Mouse (Mus musculus): ENCODE results near the gene Cmc4.

The Cmc4 gene

GRCm38 (mm10) chrX:75415936-75416785 lies at the start of gene Cmc4, which contains the start of the genes Mtcp1 and Brcc3:
TSS of gene Cmc4 (minus strand) at chrX:75416584.
TSS of gene Mtcp1 (minus strand) at chrX:75416588.
TSS of gene Brcc3 (plus strand) at chrX:75416628.
- peak; percentile 89 for DNase-seq (ENCODE audit: low read depth, low spot score)

DNA sequence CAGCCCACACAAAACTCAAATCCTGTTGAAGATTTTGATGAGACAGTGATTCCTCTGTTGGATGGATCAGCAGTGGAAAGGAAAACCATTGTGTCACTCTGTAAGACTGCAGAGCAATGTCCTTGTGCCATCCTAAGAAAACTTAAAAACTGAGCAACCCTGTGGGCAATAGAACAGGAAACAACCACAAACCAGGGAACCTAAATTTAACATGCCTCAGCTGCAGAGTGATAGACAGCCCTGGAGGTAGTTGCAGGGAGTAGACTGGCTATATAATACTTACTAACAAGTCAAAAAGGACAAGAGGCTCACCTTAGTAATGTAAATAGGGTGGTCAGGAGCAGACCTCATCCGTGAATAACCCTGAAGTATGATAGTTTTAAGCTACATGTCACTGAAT lies 38.2 kb upstream of the Cmc4 start:
- DNase-seq (ENCODE audit: low read depth, low spot score) = no peak

- DNase-seq (ENCODE audit: low read depth, low spot score) = no peak
These were observed 6.7 kb downstream of the Cmc4 start for GRCm38 (mm10) chrX:75409711-75410110.

- DNase-seq (ENCODE audit: low read depth, low spot score) = no peak
These were observed 13.0 kb downstream of the Cmc4 start for GRCm38 (mm10) chrX:75403350-75403749.

- no peak for DNase-seq (ENCODE audit: low read depth, low spot score)
These were observed 13.7 kb downstream of the Cmc4 start for GRCm38 (mm10) chrX:75402668-75403067.

GRCm38 (mm10) chrX:75399471-75399870 lies 16.9 kb downstream of the Cmc4 start:
- DNase-seq (ENCODE audit: low read depth, low spot score) = no peak

DNA sequence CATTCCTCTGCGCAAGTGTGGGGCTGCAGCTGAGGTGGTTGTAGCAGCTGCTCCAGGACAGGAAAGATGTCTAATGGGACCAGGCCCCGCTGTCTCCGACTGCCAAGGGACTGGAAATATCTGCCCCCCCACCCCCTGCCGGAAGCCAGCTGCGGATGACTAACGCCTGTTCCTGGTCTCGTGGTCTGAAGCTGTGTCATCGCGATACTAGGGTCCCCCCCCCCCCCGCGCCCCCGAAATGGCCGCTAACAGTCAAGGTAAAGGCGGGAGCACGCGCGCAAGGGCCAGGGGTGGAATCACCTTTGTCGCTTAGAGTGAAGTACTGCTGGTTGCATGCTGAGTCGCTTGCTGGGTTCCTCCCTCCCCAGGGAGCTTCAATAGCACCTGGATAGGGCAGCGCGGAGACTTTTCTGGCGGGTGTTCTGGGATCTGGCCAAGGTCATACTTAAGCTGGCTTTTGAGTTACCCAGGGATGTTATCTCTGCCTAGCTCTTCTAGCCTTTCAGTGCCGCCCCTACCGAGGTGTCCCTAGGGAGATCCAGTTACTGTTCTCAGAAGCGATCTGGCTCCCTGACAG lies 34.1 kb downstream of the Cmc4 start, which contains the start of the genes Fundc2 and F8:
Gene Fundc2 (plus strand): TSS at position 205 of the 577 bp plus-strand sequence.
Gene F8 (minus strand): TSS at position 421 of the 577 bp plus-strand sequence.
- DNase-seq (ENCODE audit: low read depth, low spot score) = peak; percentile 60

DNA sequence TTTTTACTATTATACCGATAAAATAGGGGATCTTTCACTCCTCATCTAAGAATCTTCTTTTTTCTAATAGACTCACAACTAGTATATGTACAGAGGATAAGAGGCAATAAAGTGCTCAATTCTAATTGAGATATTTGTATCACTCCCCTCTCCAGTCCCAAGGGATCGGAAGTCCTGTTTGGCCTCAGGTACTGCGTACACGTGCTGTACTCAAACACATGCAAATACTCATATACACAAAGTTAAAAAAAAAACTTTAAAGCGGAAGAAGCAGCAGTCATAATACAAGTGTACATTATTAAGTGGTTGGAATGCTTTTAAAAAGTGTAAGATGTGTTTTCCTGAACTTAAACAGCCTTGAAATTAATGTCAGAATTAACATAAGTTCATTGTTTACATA lies 34.7 kb downstream of the Cmc4 start:
- no peak for DNase-seq (ENCODE audit: low read depth, low spot score)

DNA sequence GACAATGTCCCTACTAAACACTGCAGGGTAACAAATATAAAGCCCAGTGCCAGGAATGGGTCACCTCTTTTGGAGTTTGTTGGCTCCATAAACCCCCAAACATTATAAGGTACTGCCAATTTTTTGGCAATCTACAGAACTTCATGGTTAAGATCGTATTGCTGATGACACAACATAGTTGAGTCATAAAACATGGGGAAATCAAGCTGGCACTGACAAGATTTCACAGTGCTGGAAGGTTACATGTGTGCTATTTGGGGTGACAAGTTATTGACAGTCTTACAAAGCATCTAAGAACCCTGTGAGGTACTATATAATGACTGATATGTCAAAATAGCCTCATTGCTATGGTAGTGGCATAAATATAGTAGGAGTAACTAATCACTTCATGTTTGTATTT lies 35.2 kb downstream of the Cmc4 start:
- DNase-seq (ENCODE audit: low read depth, low spot score) = no peak

DNA sequence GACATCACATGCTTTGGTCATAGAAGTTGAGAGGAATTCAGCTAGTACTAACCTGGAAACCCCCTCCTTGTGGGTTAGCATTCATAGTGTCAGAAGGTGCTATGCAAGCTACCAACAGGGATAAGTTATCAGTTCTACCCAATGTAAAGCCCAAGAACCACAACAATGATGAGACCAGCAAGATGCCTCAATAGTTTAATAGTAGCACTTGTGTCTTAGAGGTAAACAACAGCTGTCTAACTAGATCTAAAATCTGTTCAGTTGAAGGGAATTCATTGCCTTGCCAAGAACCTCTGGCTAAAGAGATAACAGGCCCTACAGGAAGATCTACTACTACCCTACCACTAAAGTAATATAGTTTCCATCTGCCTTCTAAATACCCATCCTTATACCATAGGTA lies 39.6 kb downstream of the Cmc4 start:
- DNase-seq (ENCODE audit: low read depth, low spot score) = no peak

DNA sequence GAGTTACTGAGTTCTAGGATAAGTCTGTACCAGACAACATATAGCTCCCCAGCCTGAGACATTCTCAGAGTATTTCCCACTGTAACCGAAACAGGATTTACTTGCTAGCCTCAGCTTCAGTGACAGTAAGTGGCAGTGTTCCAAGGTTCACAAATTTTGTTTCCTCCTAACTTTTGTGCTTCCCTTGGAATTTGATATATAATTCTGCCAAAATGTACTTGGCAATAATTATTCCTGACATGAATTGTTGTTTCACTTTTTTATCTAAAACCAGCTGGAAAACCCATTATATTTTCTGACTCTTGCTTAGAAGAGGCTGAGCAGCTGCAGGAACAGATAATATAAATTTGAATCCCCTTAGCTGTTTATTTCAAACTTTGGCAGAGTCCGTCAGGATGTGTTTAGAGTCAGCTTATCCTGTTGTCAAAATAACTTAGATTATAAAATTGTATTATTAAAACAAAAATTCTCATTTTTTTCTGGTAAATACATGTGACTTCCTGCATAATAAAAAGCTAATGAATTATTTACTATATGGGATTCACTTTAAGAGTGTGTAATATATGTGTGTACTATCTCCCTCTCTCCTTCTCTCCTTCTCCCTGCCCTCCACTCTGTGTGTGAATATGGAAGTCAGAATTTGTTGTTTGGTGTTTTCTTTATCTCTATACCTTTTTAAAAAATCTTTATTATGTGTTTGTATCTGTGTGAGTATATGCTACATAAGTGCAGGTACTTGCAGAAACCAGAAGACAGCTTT lies 43.5 kb downstream of the Cmc4 start:
- DNase-seq (ENCODE audit: low read depth, low spot score) = no peak

GRCm38 (mm10) chrX:75370197-75370596 lies 46.2 kb downstream of the Cmc4 start:
- no peak for DNase-seq (ENCODE audit: low read depth, low spot score)

Measured in forelimb bud, embryonic 11.5 days (tissue).